Mouse (Mus musculus) heart, adult 11 months (tissue): ENCODE measurements around the gene Cntnap4.
"Not testable (repeated sequence)": the region's sequence is repeated elsewhere in the genome, so short reads cannot be mapped to it uniquely, and the experiment has no call there.

Experiments used
- DNase-seq: peaks from one replicate; pipeline ENCODE4 v3.0.0; 2022

Cntnap4 gene

DNA sequence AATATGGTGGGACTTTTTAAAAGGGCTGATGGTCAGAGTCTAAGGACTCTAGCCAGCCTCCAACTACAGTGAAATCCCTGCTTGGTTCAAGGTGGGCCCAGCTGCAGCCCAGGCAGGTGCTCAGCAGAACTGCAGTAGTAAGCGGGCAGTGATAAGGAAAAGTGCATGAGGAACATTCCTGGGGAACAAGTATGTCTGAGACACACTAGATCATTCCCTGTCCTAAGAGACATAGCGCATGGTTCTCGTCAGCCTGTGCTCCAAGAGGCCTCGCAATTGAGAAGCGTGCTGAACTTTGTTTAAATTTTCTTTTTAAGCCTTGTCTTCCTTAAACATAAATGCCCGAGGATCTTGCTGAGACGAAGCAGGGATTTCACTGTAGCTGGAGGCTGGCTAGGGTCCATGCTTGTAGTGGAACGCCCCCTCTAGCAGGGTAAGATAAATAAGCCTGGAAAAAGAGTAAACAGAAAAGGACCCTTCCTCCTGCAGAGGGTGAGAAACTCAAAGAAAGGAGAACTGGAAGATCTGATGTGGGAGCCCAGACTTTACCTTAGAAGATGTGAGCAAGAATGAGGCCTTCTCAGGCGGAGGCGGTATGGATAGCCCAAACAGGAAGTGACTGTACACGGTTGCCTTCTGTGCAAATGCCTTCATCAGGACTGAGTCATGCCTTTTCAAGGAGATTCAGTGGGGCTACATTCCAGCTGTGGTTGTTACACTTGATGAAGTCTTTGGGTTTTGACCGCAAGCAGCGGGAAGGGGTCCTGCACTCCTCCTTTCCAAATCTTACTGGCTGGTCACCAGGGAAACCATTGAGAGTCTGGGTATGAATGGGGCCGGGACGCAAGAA, 161.0 kb downstream of the Cntnap4 start:
- no peak for DNase-seq

DNA sequence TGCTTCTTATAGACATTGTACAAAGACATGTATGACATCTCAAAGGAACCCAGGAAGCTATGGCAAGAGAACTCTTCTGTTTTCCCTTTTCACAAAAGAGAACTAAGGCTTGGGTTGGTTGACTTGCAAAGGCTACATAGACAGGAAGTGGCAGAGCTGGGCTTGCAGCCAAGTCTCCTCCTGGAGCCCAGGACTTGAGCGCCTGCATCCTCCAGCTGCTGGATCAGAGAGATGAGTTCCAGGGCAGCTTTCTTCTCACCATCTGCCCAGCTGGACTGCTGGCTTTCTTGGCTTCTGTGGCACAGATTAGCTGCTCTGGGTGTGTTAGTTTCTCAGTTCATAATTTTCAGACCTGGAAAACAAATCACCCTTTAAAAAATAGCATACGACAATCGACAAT, 165.7 kb downstream of the Cntnap4 start:
- DNase-seq = no peak

DNA sequence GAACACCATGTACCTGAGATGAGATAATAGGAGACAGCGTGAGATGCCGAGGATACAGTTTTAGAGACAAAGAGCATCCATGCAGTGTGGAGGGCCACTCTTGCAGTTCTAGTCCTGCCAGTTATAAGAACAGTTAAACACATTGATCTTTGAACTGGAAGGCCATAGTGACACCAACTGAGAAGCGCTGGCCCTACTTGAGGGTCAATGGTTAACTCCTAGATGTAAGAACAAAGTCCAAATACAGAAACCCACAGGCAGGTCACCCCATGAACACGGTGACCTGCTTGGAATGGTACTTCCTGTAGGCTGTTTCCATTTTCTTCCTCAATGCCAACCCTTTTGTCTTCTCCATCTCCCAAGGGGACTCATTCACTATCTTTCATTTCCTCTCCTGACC, 173.5 kb downstream of the Cntnap4 start:
- DNase-seq = no peak

DNA sequence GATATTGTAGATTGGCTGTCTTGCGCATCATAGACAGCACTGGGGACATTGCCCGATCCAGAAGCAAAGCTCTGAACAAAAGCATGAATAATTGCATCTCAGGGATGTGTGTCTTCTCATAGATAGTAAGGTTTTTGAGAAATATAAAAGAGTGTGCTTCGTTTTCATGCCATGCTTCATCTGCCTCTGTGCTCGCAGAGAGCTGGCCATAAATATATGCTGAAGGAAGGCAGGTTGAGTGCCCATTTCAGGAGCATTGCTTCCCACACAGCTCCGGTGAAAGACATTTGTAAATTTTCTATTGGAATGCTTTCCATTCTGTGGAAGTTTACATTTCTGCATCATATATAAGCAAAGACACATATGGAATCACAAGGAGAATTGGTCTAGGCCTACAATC, 177.5 kb downstream of the Cntnap4 start:
- DNase-seq = no peak

DNA sequence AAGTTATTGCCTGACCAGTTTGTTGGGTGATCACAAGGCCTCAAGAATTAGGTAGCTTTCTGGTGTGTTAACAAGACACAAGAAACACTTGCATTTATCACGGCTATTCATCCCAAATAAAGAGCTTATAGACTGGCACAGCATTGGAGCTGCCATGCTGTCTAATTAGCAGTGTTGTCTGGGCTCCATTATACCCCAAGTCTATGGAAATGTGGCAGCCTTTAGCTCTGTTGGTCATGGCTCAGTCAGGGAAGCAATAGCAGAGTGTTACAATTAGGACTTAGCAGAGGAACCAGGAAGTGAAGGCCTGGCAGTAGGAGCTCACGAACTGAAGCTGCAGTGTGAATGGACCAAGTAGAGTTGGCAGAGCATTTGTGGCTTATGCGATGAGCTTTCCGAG, 185.3 kb downstream of the Cntnap4 start:
- no peak for DNase-seq

DNA sequence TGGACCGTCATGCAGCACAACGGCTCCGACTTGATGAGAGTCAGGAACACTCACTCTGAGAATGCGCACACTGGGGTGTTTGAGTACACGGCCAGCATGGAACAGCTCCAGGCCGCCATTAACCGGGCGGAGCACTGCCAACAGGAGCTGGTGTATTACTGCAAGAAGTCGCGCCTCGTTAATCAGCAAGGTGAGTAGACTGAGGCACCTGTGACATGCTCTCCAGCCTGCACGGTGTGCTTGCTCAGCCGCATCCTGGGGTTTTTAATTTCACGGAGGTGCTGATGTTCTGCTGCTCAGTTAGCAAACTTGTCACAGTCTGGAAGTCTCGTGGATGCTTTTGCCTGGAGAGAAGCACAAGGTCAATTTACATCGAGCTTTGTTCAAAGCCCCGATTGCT, 233.2 kb downstream of the Cntnap4 start:
- peak; percentile 66 for DNase-seq

DNA sequence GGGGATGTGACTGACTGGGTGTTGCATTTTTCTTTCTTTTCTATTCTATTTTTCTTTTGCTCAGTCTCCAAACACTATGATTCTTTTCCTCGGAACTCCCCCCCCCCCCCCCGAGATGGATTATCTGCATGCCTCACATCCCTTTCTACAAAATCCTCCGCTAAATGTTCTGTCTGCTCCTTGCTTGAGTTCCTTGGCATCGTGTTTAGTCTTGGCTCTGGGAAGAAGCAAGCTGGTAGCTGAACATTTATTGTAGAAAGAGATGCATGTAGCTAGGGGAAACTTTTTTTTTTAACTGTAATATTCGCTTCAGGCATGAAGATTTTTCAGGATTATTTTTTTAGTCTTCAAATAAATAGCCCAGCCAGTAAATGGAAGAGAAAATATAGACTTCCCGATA, 239.5 kb downstream of the Cntnap4 start:
- DNase-seq = peak; percentile 11

DNA sequence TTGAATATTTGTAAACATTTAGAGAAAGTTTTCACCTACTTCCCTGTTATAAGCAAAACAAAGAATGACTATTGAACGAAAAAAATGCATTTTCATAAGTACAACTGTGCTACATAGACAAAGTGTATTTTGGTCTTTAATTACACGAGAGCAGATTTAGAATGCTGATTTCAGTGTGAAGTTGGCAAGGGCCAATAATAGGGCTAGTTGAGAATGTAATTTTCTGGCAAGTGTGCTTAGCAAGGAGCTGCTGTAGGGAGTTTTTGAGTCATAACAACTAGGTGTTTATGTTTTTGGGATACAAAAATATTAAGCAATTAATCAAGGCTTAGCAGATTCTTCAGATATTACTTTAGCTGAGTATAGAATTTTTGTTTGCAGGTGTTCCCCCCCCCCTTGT, 271.2 kb downstream of the Cntnap4 start:
- DNase-seq = no peak

DNA sequence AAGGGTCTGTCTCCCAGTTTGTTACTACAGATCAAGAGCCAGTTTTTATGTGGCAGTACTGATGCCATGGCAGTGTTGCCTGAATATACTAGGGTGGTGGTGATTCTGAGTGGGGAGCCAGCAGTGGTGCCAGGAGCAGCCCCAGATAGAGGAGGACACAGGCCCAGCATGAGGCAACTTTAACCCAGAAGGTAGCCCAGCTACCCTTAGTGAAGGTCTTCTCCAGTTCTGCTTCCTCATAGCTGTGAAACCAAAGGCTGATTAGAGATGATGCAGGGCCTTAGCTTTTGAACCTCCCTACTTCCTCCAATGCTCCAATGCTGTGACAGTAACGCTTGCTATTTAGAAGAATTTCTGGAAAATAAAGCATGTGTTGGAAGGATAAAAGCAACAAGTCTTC, 279.7 kb downstream of the Cntnap4 start:
- not testable (repeated sequence) for DNase-seq

DNA sequence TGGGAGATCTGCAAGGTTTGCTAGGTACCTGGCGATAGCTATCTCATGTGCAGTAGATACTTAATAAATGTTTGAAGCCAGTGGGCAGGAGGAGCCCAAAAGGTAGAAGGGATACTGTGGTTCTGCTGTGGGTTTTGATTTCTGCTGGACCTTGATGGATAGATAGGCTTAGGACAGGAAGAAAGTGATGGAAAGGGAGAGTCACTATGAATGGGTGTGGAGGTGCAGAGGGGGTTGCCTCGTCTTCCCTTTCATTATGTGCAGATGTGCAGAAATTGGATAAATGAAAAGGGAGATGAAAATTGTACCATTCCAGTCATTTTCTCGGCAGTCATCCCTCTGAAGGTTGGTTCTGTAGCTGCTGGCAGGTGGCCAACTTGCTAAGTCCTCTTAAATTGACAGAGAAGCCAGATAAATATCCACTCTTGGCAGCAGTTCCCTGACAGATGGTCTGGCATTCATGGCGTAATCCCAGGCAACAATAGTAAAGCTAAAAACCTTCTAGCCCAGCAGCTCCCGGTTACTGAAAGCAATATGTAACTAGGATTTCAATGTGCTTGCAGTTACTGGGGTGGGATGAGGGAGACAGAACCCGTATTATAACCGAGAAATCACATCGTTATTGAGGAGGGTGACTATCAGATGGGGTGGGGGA, 336.7 kb downstream of the Cntnap4 start:
- no peak for DNase-seq

DNA sequence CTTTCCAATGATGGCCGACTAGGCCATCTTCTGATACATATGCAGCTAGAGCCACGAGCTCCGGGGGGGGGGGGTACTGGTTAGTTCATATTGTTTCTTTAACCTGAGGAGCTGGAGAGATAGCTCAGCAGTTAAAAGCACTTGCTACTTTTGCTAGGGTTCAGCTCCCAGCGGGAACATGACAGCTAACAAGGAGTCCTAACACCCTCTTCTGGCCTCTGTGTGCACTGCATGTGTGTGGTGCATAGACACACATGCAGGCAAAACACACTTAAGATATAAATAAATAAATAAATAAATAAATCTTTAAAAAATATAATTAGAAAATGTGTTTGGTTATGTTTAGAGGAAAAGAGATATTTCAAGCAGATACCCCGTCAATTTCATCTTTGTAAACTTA, 339.7 kb downstream of the Cntnap4 start:
- DNase-seq = no peak

DNA sequence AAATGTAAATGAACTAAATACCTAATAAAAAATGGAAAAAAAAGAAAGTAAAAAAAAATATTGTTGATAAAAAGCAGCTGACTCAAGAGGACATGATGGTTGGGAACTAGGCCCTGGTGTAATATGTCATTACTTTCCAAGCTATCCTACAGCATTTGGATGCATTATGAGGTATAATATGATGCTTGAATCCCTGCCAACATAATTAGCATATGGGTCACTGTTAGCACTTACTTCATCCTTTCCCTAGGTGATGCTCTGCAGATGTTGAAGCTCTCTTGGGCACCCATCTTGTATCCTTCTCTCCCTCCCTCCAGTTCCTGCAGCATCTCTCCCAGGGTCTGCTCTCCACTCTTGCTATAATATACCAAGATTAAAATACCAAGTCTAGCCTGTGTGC, 341.6 kb downstream of the Cntnap4 start:
- no peak for DNase-seq

DNA sequence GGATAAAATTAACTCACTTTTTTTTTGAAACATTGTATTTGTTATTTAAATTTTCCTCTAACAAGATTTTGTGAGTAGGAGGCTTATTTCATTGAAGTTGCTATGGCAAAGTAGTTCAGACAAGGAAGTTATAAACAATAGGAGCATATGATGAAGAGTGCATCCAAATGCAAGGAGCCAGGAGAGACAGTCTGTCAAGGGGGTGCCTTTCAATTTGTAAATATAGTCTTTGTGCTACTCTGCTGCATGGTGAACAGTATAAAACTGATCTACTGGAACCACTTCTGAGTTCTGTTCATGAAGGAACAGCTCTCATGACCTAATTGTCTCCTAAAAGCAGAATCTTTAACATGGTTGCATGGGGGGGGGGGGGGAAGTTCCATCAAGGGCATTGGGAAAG, 352.3 kb downstream of the Cntnap4 start:
- no peak for DNase-seq

DNA sequence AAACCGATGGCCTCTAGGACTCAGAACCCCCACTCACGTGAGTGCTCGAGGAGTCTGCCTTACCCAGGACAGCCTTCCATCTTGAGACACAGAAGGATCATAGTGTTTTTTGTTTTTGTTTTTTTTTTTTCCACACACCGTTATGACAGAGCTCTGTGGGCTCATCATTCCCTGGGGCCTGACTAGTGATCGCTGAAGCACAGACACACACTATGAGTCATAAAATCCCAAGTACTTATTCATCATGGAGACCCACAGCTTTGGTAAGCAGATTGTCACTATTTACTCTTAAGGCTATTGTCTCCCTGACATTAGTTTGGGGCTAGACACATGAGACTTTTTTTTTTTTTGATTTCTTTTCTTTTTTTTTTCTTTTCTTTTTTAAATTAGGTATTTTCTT, 352.9 kb downstream of the Cntnap4 start:
- DNase-seq = no peak
